Mouse (Mus musculus): ENCODE measurements around the gene Smyd4. TPM values are rescaled to one million over a fixed set of nuclear protein-coding genes. Genes with fewer than 3 reads are reported as not detected.
A peak's percentile ranks its signal among the peaks of the same experiment; 100 is the strongest.
"Not testable (repeated sequence)": the region's sequence is repeated elsewhere in the genome, so short reads cannot be mapped to it uniquely, and the experiment has no call there.

The Smyd4 gene
- total RNA-seq, 1 experiment from 2014 or later = 13.0 TPM

DNA sequence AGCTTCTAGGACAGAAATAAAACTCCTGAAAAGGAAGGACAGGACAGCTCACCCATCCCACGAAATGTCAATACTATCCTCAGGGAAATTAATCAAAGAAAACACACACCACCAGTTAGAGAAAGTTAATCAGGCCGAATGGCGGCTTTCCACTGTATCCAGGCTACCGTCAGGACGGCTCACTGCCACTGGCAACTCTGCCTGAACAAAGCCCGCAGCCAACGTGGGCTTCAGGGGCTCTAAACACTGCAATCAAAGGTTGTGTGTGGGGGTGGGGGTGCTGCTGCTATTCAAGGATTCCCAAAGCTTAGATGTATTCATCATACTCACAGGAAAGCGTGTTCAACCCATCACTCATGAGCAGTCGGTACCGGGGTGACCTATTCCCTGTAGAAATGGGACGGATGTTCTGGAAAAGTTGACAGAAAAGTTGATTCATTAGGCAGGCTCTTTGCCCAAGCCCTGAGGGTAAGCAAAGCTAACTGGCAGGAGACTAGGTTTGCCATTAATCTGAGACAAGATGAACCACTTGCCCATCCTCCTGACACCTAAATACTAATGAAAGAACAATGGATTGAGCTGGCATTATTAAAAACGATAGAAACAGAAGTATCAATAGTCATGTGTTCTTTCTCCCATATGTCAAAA, 7.4 kb upstream of the Smyd4 start:
- no peak for ATAC-seq (replicated peaks in 1 of 2; ENCODE audit: insufficient read depth in 1 of 2, low FRiP score in 2 of 2, low TSS enrichment in 1 of 2, low read depth in 1 of 2, poor library complexity in 2 of 2, severe bottlenecking in 2 of 2)

- no peak for ATAC-seq (replicated peaks in 1 of 2; ENCODE audit: insufficient read depth in 1 of 2, low FRiP score in 2 of 2, low TSS enrichment in 1 of 2, low read depth in 1 of 2, poor library complexity in 2 of 2, severe bottlenecking in 2 of 2)
Observed at GRCm38 (mm10) chr11:75343096-75343495, 5.1 kb upstream of the Smyd4 start.

- ATAC-seq (replicated peaks in 1 of 2; ENCODE audit: insufficient read depth in 1 of 2, low FRiP score in 2 of 2, low TSS enrichment in 1 of 2, low read depth in 1 of 2, poor library complexity in 2 of 2, severe bottlenecking in 2 of 2) = no peak; a peak in 1 of 4 replicates
Observed at GRCm38 (mm10) chr11:75344163-75344562, 4.1 kb upstream of the Smyd4 start.

DNA sequence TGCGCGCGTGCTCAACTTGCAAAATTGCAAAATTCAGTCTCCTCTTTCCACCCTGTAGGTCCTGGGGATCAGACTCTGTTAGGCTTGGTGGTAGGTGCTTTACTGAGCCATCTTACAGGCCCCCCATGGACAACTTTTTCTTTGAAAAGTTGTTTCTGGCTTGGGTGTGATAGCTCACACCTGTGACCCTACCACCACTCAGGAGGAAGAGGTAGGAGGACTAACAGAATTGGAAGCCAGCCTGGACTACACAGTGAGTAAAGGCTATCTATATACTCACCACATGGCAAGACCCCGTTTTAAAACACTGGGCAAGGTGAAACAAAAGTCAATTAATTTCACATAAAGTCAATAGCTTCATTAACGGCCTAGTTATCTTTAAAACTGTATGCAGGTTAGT, 3.5 kb upstream of the Smyd4 start:
- ATAC-seq (replicated peaks in 1 of 2; ENCODE audit: insufficient read depth in 1 of 2, low FRiP score in 2 of 2, low TSS enrichment in 1 of 2, low read depth in 1 of 2, poor library complexity in 2 of 2, severe bottlenecking in 2 of 2) = no peak

GRCm38 (mm10) chr11:75346556-75347187, 1.6 kb upstream of the Smyd4 start:
- no peak for ATAC-seq (replicated peaks in 1 of 2; ENCODE audit: insufficient read depth in 1 of 2, low FRiP score in 2 of 2, low TSS enrichment in 1 of 2, low read depth in 1 of 2, poor library complexity in 2 of 2, severe bottlenecking in 2 of 2)

DNA sequence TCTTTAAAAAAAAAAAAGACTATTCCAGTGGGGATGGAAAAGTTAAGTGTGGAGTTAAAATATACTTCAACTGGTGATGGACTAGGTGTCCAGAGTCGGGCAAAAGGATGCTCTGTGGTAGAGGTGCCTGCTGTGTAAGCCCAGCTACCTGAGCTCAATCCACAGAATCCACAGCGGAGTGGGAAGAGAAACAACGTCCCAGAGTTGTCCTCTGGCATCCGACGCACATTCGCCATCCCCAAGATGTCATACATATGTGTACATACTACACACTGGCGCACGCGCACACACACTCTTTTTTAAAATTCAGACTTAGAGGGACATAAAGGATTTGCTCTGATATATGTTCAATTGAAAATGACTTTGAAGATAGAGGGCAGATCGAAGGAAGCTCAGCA, 1.0 kb upstream of the Smyd4 start:
- ATAC-seq (replicated peaks in 1 of 2; ENCODE audit: insufficient read depth in 1 of 2, low FRiP score in 2 of 2, low TSS enrichment in 1 of 2, low read depth in 1 of 2, poor library complexity in 2 of 2, severe bottlenecking in 2 of 2) = no peak

DNA sequence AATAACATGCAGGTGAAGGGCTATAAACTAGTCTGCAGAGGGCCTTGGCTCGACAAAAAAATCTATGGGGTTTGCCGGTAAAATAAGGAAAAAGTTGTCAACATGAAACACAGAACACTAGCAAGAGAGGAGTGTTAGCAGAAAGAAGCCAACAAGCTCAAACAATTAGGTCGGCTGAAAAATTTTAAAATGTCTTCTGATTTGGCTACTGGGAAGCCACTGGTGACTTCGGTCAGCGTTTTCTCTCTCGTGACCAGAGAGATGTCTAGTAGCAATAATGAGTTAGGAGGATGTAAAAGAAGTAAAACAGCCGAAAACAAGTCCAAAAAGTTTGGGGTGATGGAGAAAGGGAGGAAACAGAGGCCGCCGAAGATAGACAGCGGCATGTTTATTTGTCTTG, 637 bp upstream of the Smyd4 start:
- no peak for ATAC-seq (replicated peaks in 1 of 2; ENCODE audit: insufficient read depth in 1 of 2, low FRiP score in 2 of 2, low TSS enrichment in 1 of 2, low read depth in 1 of 2, poor library complexity in 2 of 2, severe bottlenecking in 2 of 2)

DNA sequence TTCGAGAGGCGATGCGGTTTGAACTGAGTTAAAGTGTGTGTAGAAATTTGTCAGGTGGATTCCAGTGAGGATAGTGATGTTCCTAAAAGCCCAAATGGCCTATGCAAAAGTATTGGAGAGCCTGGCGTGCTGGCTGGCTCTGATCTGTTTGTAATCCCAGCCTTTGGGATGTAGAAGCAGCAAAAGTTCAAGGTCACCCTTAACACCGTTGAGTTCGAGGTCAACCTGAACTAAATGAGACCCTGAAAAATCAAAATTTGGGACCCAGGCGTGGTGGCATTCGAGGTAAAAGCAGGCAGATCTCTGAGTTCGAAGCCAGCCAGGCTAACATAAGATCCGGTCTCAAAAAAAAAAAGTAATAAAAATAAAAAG, 643 bp downstream of the Smyd4 start:
- no peak for ATAC-seq (replicated peaks in 1 of 2; ENCODE audit: insufficient read depth in 1 of 2, low FRiP score in 2 of 2, low TSS enrichment in 1 of 2, low read depth in 1 of 2, poor library complexity in 2 of 2, severe bottlenecking in 2 of 2)

DNA sequence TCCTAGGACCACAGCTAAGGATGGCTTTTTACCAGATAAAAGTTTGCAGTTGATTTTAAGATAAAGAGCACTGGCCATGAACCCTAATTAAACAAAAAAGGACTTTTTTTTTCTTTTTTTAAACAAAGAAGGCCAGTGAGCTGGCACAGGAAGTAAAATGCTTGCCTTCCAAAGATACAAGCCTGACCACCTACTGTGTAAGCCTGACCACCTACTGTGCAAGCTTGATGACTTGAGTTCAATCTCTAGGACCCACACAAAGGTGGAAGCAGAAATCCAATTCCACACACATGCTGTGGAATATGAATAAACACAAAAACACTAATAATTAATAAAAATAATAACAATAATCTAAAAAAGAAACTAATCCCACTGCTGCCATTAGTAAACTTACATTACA, 3.0 kb downstream of the Smyd4 start:
- ATAC-seq (replicated peaks in 1 of 2; ENCODE audit: insufficient read depth in 1 of 2, low FRiP score in 2 of 2, low TSS enrichment in 1 of 2, low read depth in 1 of 2, poor library complexity in 2 of 2, severe bottlenecking in 2 of 2) = no peak

- no peak for ATAC-seq (replicated peaks in 1 of 2; ENCODE audit: insufficient read depth in 1 of 2, low FRiP score in 2 of 2, low TSS enrichment in 1 of 2, low read depth in 1 of 2, poor library complexity in 2 of 2, severe bottlenecking in 2 of 2)
Observed at GRCm38 (mm10) chr11:75355475-75355874, 7.2 kb downstream of the Smyd4 start.

- no peak for ATAC-seq (replicated peaks in 1 of 2; ENCODE audit: insufficient read depth in 1 of 2, low FRiP score in 2 of 2, low TSS enrichment in 1 of 2, low read depth in 1 of 2, poor library complexity in 2 of 2, severe bottlenecking in 2 of 2)
Observed at GRCm38 (mm10) chr11:75377125-75377524, 28.9 kb downstream of the Smyd4 start.

DNA sequence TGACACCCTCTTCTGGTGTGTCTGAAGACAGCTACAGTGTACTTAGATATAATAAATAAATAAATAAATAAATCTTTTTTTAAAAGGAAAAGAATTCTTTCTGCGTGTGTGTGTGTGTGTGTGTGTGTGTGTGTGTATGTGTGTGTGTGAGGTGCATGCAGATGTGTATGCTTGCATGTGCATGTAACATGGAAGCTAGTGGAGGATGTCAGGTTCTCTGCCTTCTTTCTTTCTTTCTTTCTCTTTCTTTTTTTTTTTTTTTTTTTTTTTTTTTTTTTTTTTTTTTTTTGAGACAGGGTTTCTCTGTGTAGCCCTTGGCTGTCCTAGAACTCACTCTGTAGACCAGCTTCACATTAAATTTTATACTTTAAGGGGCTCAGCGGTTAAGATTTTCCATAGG, 30.6 kb downstream of the Smyd4 start:
- not testable (repeated sequence) for ATAC-seq (replicated peaks in 1 of 2; ENCODE audit: insufficient read depth in 1 of 2, low FRiP score in 2 of 2, low TSS enrichment in 1 of 2, low read depth in 1 of 2, poor library complexity in 2 of 2, severe bottlenecking in 2 of 2)

DNA sequence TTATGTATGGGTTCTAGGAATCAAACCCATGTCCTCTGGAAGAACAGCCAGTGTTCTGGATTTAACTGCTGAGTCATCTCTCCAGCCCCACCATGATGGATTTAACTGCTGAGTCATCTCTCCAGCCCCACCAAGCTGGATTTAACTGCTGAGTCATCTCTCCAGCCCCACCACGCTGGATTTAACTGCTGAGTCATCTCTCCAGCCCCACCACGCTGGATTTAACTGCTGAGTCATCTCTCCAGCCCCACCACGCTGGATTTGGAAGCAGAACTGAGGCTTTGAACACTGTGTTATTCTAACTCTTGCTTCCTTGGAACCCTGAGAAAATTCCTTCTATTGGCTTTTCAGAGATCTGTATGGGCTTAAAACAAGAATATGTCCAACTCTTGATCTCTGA, 35.3 kb downstream of the Smyd4 start:
- peak in 1 of 2 experiments; percentile 12; a peak in 1 of 4 replicates for ATAC-seq (replicated peaks in 1 of 2; ENCODE audit: insufficient read depth in 1 of 2, low FRiP score in 2 of 2, low TSS enrichment in 1 of 2, low read depth in 1 of 2, poor library complexity in 2 of 2, severe bottlenecking in 2 of 2)

- no peak for ATAC-seq (replicated peaks in 1 of 2; ENCODE audit: insufficient read depth in 1 of 2, low FRiP score in 2 of 2, low TSS enrichment in 1 of 2, low read depth in 1 of 2, poor library complexity in 2 of 2, severe bottlenecking in 2 of 2)
Observed at GRCm38 (mm10) chr11:75395611-75396010, 47.4 kb downstream of the Smyd4 start.

GRCm38 (mm10) chr11:75397452-75397851, 49.2 kb downstream of the Smyd4 start:
- ATAC-seq (replicated peaks in 1 of 2; ENCODE audit: insufficient read depth in 1 of 2, low FRiP score in 2 of 2, low TSS enrichment in 1 of 2, low read depth in 1 of 2, poor library complexity in 2 of 2, severe bottlenecking in 2 of 2) = no peak

GRCm38 (mm10) chr11:75399411-75399841, 51.2 kb downstream of the Smyd4 start:
- no peak for ATAC-seq (replicated peaks in 1 of 2; ENCODE audit: insufficient read depth in 1 of 2, low FRiP score in 2 of 2, low TSS enrichment in 1 of 2, low read depth in 1 of 2, poor library complexity in 2 of 2, severe bottlenecking in 2 of 2)

GRCm38 (mm10) chr11:75400099-75400498, 51.9 kb downstream of the Smyd4 start:
- ATAC-seq (replicated peaks in 1 of 2; ENCODE audit: insufficient read depth in 1 of 2, low FRiP score in 2 of 2, low TSS enrichment in 1 of 2, low read depth in 1 of 2, poor library complexity in 2 of 2, severe bottlenecking in 2 of 2) = no peak

GRCm38 (mm10) chr11:75402271-75402690, 54.0 kb downstream of the Smyd4 start:
- peak in 1 of 2 experiments; percentile 65; a peak in 3 of 4 replicates for ATAC-seq (replicated peaks in 1 of 2; ENCODE audit: insufficient read depth in 1 of 2, low FRiP score in 2 of 2, low TSS enrichment in 1 of 2, low read depth in 1 of 2, poor library complexity in 2 of 2, severe bottlenecking in 2 of 2)

Measured in hematopoietic stem cell, adult 5-6 weeks (primary cell).